Mouse (Mus musculus): Measurements from ENCODE around the gene Gpr180.

Gpr180 gene

GRCm38 (mm10) chr14:118203031-118203430, 66.1 kb downstream of the Gpr180 start:
- no peak for DNase-seq (ENCODE audit: low spot score in 2 of 2)

DNA sequence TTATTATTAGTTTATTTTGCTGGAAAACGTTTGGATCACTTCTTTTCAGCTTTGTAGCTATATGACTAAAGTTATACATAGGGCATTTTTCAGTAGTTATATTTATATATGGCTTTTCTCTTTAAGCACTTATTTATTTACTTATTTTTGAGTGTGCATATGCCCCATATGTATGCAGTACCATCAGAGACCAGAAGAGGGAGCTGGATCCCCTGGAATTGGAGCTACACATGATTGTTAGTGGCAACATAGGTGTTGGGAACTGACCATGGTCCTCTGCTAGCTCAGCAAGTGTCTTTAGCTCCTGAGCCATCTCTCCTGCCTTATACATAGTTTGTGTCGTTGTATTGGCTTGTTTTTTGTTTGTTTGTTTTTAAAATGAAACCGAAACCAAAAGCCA, 70.4 kb downstream of the Gpr180 start:
- no peak for DNase-seq (ENCODE audit: low spot score in 2 of 2)

- DNase-seq (ENCODE audit: low spot score in 2 of 2), result no peak
Measured at GRCm38 (mm10) chr14:118209642-118210041, 72.7 kb downstream of the Gpr180 start.

DNA sequence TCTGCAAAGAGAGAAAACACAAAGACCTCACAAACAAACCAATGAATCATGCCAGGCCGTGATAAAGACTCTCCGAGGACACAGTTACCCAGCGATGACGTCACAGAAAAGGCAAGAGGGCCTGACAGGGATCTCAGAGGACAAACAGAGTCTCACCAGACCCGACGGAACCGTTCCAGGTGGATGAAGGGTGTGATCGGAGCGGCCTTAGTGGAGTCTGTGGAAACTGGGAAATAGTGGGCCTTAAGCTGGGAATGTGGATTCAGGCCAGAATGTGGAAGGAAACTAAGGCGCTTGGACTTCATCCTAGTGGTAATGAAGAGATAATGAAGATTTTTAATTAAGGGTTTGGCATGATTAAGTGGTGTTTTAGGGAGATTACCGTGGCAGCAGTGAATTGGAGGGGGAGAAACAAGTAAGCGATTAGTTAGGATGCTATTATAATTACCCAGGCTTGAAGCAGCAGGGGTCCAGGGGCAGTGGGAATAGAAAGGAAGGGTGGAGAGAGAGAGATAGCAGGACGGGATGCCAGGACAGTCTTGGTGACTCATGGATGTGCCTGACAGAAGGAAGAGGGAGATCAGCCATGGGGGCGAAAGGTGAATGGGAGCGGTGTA, 75.3 kb downstream of the Gpr180 start:
- no peak for DNase-seq (ENCODE audit: low spot score in 2 of 2)

Data from right cerebral cortex, postnatal 36 days (tissue).